Mouse (Mus musculus) ES-Bruce4 (cell line): ENCODE measurements around the gene Nthl1. TPM values are rescaled to one million over a fixed set of nuclear protein-coding genes. Genes with fewer than 3 reads are reported as not detected.
"Not testable (repeated sequence)": the region's sequence is repeated elsewhere in the genome, so short reads cannot be mapped to it uniquely, and the experiment has no call there.

Experiments used
- H3K27ac ChIP-seq: 2 replicates; pipeline ENCODE4 v1.5.1; 2012; ENCODE audit warnings: low read length, inconsistent platforms; ENCODE audit not compliant: insufficient read depth
- H3K27me3 ChIP-seq: 2 replicates; pipeline ENCODE4 v1.6.1; 2012; ENCODE audit warnings: mild to moderate bottlenecking, low read length, inconsistent platforms; ENCODE audit not compliant: control insufficient read depth, poor library complexity, insufficient read depth, severe bottlenecking
- H3K36me3 ChIP-seq: 2 replicates; pipeline ENCODE4 v1.6.1; 2012; ENCODE audit warnings: inconsistent platforms, mild to moderate bottlenecking, low read length, moderate library complexity; ENCODE audit not compliant: control insufficient read depth, poor library complexity, insufficient read depth, severe bottlenecking
- H3K4me1 ChIP-seq: one replicate; pipeline ENCODE4 v1.8.1; 2011; ENCODE audit warnings: low read length; ENCODE audit not compliant: control insufficient read depth, insufficient read depth
- H3K4me3 ChIP-seq: 2 replicates; pipeline ENCODE4 v1.5.1; 2011; ENCODE audit warnings: low read depth, mild to moderate bottlenecking, low read length
- H3K9ac ChIP-seq: 2 replicates; pipeline ENCODE4 v1.6.1; 2012; ENCODE audit warnings: low read depth, mild to moderate bottlenecking, inconsistent platforms; ENCODE audit not compliant: poor library complexity, severe bottlenecking
- H3K9me3 ChIP-seq: replicated peaks from 2 replicates; pipeline ENCODE4 v1.6.1; 2012; ENCODE audit warnings: mild to moderate bottlenecking, low read length, inconsistent platforms; ENCODE audit not compliant: control insufficient read depth, poor library complexity, insufficient read depth, severe bottlenecking
- CTCF ChIP-seq: IDR thresholded peaks from one replicate; pipeline ENCODE4 v1.8.1; 2011; ENCODE audit warnings: low read depth, low read length
- EP300 ChIP-seq: IDR thresholded peaks from 2 replicates; pipeline ENCODE4 v1.6.1; 2011; ENCODE audit warnings: low read depth, low read length; ENCODE audit not compliant: insufficient read depth
- POLR2A ChIP-seq: IDR thresholded peaks from one replicate; pipeline ENCODE4 v1.8.1; 2011; ENCODE audit warnings: low read length; ENCODE audit not compliant: insufficient read depth
- polyA plus RNA-seq: library from polyadenylated mRNA; stranded (reverse); fragments of >200 nt; gene quantifications from 2 replicates; pipeline ENCODE4 v1.2.4, GENCODE M21; 2011; ENCODE audit warnings: low read depth; ENCODE audit not compliant: missing spikeins, insufficient read depth, insufficient read length

The Nthl1 gene
- polyA plus RNA-seq, 1 experiment, result 21.5 TPM

DNA sequence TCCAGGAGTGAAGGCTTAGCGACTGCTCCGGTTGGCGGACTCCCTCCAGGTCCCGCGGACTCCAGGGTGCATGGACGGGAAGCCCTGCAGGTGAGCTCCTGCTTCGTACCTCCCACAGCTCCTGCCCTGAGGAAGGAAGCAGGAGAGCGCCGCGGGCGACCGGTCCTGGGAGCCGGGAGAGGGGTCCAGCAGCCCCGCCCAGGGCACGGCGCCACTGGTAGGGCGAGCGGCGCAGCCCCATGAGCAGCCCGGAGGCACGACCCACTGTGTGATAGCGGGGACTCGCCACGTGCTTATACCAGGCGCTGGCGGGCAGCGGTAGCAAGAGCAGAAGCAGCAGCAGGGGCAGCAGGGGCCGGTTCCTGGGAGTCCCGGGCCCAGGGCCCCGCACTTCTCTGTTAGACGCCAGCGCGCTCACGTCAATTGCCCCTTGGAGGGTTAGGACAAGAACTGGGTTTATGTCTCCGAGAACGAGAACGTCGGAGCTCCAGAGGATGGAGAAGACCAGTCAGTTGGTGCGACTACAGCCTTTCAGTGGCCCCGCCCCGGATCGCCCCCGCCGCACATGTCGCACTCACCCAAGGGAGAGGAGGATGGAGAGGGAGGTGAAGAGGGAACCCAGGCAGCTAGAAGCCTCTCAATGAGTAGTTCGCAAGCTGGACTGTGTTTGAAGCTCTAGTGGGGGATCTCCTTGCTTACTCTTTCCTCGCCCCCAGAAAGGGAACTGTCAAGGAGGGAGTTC, 25.7 kb downstream of the Nthl1 start, which contains the start of gene Npw:
Npw (minus strand) TSS at position 441 of the 742 bp plus-strand sequence.
- peak within 1 kb of the TSS; percentile 43 for H3K9ac ChIP-seq
- no peaks in the 10 kb centered on the region for H3K36me3 ChIP-seq
- H3K27ac ChIP-seq, result no peak within 1 kb of the TSS
- no peak for TF ChIP-seq EP300
- TF ChIP-seq POLR2A, result no peak
- no peak for TF ChIP-seq CTCF
- H3K4me3 ChIP-seq, result peak within 1 kb of the TSS; percentile 63
- H3K4me1 ChIP-seq, result no peaks in the 10 kb centered on the region
- no peaks in the 10 kb centered on the region for H3K27me3 ChIP-seq
- H3K9me3 ChIP-seq, result no peaks in the 10 kb centered on the region

DNA sequence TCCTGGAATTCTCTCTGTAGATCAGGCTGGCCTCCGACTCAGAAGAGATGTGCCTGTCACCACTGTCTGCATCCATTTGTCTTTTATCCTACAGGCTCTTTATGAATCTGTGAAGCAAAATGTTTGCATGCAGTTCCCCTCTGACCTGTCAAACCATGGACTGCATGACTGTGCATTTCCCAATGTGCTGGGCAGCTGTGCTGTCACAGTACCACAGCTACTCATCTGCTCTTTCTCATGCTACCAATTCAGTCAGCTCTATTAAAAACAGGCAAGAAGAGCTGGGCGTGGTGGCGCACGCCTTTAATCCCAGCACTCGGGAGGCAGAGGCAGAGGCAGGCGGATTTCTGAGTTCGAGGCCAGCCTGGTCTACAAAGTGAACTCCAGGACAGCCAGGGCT, 34.5 kb downstream of the Nthl1 start:
- H3K4me3 ChIP-seq, H3K9me3 ChIP-seq, H3K36me3 ChIP-seq, H3K27ac ChIP-seq, H3K9ac ChIP-seq, H3K27me3 ChIP-seq, H3K4me1 ChIP-seq: not testable (repeated sequence)

DNA sequence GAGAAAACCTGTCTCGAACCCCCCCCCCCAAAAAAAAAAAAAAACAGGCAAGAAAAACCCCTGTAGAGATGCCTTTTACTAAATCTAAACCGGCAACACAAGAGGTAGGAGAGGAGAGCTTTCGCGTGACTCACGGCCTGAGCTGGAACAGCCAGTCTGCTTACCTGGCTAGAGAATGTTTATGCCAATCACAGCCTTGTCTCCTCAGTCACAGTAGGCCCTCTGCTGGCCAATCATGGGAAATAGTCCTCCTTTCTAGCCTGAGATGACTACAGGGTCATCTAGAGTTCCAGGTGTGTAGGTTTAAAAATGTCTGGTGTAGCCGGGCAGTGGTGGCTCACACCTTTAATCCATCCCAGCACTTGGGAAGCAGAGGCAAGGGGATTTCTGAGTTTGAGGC, 34.9 kb downstream of the Nthl1 start:
- TF ChIP-seq CTCF (peak; percentile 53), EP300 (no peak), POLR2A (no peak)
- no peak overlapping the region for H3K9ac ChIP-seq
- 0 out of 2 replicates have a peak overlapping the region, but pooled peaks have one; percentile 19 for H3K27ac ChIP-seq
- no peak overlapping the region for H3K4me3 ChIP-seq
- no peaks in the 10 kb centered on the region for H3K36me3 ChIP-seq
- no peaks in the 10 kb centered on the region for H3K9me3 ChIP-seq
- H3K4me1 ChIP-seq, result peaks cover 2% of the 10 kb centered on the region
- H3K27me3 ChIP-seq, result no peaks in the 10 kb centered on the region

DNA sequence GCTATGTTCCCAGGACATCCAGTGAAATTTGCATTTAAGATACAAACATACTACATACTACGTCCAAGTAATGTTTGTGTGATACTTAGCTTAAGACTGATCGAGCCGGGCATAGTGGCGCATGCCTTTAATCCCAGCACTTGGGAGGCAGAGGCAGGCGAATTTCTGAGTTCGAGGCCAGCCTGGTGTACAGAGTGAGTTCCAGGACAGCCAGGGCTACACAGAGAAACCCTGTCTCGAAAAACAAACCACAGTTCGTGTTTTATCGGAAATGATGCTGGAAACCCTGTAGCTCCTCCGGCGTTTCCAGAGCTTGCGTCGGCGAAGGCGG, 36.7 kb downstream of the Nthl1 start:
- Histone ChIP-seq H3K27ac (peak overlapping the region; percentile 66), H3K4me3 (peak overlapping the region; percentile 89), H3K9ac (peak overlapping the region; percentile 94)
- not testable (repeated sequence) for H3K27me3 ChIP-seq, H3K4me1 ChIP-seq, H3K9me3 ChIP-seq, H3K36me3 ChIP-seq

DNA sequence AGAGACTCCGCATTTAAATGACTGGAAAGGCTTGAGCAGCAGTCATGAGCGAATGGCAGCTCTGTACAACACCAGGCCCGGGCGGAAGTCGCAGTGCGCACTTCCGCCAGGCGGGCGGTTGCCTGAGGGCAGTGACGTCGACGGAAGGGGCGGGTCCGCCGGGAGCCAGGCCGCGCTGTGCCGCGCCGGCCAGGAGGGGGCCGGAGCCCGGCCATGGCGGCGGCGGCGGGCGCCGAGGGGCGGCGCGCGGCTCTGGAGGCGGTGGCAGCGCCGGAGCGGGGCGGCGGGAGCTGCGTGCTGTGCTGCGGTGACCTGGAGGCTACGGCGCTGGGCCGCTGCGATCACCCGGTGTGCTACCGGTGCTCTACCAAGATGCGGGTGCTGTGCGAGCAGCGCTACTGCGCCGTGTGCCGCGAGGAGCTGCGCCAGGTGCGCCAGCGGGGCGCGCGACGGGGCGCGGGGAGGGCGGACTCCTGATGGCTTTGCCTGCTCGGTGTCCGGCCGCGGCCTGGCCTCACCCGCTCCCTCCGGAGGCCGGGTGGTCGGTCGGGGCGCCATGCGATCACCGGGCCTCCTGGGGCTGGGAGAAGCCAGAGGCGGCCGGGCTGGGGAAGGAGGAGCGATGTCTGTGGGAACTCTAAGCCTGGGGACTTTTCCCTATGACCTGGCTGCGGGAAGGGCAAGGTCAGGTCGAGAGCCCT, 37.2 kb downstream of the Nthl1 start, which contains the start of gene Zfp598:
Zfp598 (plus strand) TSS at position 143 of the 701 bp plus-strand sequence.
- Histone ChIP-seq H3K4me3 (peak within 1 kb of the TSS; percentile 98), H3K9ac (peak within 1 kb of the TSS; percentile 94), H3K27ac (peak within 1 kb of the TSS; percentile 66), H3K27me3 (no peaks in the 10 kb centered on the region), H3K9me3 (no peaks in the 10 kb centered on the region), H3K4me1 (peaks cover 2% of the 10 kb centered on the region), H3K36me3 (no peaks in the 10 kb centered on the region)
- 0 out of 2 replicates have a peak, but pooled peaks have one; percentile 26 for TF ChIP-seq EP300
- TF ChIP-seq POLR2A, result peak; percentile 16
- no peak for TF ChIP-seq CTCF

DNA sequence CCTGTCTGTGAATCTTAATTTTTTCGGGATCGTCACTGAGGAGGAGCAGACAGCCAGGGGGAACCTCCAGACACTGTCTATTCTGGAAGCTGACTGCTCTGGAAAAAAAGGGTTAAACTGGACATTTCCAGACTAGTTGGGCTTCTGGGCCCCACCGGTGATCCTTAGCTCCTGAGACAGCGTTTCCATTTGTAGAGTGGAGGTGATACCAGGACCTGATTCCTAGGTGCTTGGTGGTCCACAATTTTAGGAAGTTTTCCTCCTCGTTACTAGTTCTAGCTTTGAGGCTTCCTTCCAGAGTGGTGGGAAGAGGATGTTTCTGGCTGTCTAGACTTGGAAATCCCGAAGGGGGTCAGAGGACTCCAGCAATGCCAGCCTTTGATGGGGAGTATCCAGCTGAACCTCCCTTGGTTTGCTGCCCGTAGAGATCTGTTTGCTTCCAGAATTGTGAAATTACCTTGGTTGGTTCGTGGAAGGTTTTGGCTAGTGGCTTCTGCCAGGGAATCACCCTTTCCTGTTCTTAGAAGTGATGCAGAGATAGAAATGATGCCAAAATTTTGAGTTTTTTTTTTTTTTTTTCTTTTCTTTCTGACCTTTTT, 37.9 kb downstream of the Nthl1 start:
- TF ChIP-seq CTCF (no peak), EP300 (no peak), POLR2A (no peak)
- Histone ChIP-seq H3K4me1 (peaks cover 2% of the 10 kb centered on the region), H3K9me3 (no peaks in the 10 kb centered on the region), H3K36me3 (no peaks in the 10 kb centered on the region), H3K4me3 (peak overlapping the region; percentile 98), H3K9ac (peak overlapping the region; percentile 94), H3K27ac (peak overlapping the region; percentile 64), H3K27me3 (no peaks in the 10 kb centered on the region)
